Mouse (Mus musculus) fibroblast of lung, adult 2 months (primary cell): Measurements from ENCODE around the gene Tnk2.

Experiments used
- DNase-seq: peaks from one replicate; pipeline ENCODE4 v3.0.0-alpha.2; 2011; ENCODE audit warnings: low read depth

The Tnk2 gene

GRCm38 (mm10) chr16:32660095-32660494 lies 16.4 kb downstream of the Tnk2 start:
- DNase-seq: no peak

DNA sequence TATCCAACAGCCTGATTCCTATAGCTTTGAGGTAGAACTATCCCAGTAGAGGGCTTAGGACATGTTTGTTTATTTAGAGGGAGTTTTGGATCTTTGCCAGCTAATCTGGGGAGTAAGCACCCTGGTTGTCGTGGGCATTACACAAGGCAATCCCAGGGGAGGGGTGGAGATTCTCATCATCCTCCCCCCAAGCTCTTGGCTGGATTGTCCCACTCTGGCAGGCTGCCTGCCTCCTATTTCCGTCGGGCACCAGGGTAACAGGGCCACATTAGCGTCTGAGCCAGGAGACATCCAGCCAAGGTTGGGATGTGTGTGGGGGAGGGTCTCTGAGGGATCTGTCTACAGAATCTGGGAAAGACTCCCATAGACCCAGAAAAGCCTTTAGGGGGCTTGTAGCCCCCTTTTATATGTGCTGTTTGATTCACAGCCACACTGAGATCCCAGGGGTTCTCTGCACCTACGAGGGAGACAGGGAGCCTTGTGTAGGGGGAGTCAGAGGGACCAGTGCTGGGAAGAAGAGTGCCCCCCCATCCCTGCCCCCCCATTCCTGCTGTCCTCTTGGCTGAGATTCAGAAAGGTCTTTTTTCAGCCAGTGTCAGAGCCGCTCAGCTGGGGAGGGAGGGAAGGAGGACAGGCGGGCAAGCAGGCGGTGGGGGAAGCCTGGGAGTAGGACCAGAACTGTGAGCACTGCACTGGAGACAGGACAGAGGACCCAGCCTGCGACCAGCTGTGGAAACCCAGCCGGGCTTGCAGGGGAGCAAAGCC lies 17.1 kb downstream of the Tnk2 start:
- DNase-seq: no peak

DNA sequence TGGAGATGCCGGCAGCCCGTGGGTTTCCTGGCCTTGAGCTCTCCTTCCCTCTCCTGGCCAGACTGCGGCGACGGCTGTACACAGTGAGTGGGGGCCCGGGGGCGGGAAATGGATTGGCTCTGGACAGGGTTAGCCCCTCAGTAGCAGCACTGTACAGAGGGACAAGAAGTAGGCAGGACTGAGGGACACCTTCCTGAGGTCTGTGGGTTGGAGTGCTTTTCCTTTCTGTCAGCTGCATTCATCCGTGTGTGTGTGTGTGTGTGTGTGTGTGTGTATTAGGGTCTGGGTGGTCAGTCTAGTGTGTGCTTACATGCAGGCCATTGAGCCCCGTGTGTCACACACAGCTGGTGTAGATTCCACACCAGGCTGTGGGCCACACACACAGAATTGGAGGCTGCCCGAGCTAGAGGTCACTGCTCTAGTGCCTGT lies 17.8 kb downstream of the Tnk2 start:
- no peak for DNase-seq

GRCm38 (mm10) chr16:32662372-32662771 lies 18.7 kb downstream of the Tnk2 start:
- DNase-seq: no peak

DNA sequence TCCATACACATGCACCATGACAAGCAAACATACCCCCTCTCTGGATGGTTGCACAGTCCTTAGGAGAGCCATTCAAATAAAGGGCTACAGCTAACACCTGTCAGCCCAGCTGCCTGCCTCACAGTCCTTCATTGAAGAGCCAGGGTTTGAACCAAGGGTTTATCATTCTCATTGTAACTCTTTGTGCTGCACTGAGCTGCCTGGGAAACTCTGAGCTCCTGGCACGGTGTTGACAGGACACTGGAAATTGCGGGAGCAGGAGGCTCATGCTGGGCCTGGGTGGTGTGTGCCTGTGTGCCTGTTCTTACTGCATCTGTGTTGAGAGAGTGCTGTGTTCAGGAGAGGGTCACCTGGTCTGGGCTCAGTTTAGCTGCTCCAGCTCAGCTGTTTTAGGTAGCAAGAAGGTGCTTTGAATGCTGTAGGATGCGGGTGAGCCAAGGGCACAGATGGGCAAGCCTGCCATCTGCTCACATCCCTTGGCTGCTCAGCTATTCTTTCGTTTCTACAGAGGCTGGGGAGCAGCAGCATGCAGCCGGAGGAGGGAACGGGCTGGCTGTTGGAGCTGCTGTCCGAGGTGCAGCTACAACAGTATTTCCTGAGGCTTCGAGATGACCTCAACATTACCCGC lies 19.7 kb downstream of the Tnk2 start:
- no peak for DNase-seq

GRCm38 (mm10) chr16:32664211-32664610 lies 20.5 kb downstream of the Tnk2 start:
- no peak for DNase-seq

GRCm38 (mm10) chr16:32665851-32666665 lies 22.4 kb downstream of the Tnk2 start:
- no peak for DNase-seq

DNA sequence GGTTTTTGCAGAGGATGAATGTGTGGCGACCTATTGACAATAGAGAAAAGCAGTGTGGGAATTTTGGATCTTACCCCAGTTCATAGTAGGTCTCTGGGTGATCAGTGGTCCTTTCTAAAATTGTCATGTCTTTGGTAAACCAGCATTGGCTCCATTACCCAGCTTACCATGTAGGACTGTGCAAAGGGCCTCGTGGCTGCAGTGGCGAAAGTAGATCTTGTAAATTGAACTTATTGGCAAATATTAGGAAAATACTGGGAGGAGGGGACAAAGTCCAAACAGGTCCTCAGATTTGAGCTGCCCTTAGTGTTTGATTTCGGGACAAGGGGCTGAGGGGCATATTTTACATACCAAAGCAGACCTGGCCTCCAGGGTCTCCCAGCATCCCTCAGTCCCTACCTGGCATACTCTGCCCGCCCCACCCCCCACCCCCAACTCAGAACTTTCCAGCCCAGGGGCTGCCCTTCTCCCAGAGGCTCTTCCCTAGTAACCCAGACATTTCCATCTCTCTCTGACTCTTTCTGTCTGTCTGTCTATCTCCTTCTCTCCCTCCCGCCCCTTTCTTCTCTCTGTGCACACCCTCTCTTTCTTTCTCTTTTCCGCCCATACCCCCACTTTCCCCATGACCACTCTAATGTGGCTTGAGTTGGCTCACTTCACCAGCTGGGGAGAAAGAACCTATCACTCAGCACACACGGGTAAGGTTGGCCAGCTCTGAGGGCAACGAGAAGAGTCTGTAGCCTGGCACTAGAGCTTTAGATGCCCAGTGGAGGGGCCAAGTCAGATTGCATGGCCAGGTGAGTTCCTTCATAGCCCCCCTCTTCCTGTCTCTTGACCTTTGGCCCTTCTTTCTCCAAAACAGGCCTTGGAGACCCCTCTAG lies 23.2 kb downstream of the Tnk2 start:
- DNase-seq: no peak

- DNase-seq: no peak
These were observed 23.8 kb downstream of the Tnk2 start for GRCm38 (mm10) chr16:32667552-32667872.

GRCm38 (mm10) chr16:32668030-32668429 lies 24.4 kb downstream of the Tnk2 start:
- DNase-seq: no peak

GRCm38 (mm10) chr16:32668472-32668871 lies 24.8 kb downstream of the Tnk2 start:
- no peak for DNase-seq

- no peak for DNase-seq
These were observed 25.6 kb downstream of the Tnk2 start for GRCm38 (mm10) chr16:32669243-32669642.

DNA sequence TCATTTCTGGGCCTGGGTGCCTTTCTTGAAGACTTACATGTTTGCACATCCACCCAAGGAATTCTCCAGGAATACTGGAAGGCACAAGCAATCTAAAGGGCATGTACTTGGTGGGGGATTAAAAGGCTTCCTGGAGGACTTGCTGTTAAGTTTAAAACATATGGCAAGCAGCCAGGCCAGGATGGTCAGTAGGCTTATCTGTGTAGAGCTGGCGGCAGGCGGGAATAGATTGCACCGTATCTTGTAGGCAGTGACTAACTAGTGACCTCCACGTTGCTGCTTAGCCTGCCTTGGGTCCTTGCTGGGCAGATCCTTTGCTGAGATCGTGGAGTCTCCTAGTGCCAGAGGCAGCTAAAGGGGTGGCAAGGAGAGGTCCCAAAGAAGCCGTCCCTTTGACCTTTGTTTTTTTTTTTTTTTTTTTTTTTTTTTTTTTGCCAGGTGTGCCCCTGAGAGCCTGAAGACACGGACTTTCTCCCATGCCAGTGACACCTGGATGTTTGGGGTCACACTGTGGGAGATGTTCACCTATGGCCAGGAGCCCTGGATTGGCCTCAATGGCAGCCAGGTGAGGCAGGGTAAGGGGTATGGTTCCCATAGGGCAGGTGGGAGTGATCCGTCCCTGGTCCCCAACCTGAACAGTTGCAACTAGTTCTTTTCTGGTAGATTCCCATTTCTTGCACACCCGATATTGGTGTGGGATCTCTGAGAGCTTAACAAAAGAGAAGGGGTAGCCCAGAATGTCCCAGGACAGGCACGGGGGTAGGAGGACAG lies 26.9 kb downstream of the Tnk2 start:
- DNase-seq: no peak

- DNase-seq: no peak
These were observed 27.7 kb downstream of the Tnk2 start for GRCm38 (mm10) chr16:32671206-32671887.

- no peak for DNase-seq
These were observed 28.6 kb downstream of the Tnk2 start for GRCm38 (mm10) chr16:32672250-32672649.

GRCm38 (mm10) chr16:32672861-32673560 lies 29.3 kb downstream of the Tnk2 start:
- DNase-seq: no peak

DNA sequence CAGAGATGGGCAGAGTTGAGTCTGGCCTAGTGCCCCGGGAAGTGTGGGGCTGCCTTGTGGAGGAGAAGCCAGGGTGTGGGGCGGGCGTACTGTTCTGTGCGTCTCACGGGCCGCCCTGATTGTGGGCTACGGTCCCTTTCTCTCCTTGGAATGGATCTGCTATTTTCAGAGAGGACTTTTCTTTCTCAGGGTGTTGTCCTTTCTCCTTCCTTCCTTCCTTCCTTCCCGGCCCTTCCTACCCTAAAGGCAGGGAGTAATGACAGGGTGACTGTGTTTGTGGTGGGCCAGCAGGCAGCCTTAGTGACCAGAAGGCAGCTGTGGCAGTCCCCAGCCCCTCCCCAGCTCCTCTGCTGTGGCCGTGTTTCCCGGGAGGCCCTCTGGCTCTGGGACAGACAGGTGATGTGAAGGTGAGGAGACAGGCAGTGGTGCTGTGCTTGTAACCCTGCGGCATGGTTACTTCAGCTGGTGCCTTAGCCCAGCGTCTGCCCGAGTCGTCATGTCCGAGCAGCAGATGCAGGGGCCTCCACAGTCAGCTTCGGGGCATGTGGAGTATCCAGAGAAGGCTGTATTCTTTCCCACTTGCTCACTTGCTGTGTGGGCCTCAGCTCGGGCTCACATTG lies 30.6 kb downstream of the Tnk2 start:
- DNase-seq: no peak

- DNase-seq: no peak
These were observed 33.5 kb downstream of the Tnk2 start for GRCm38 (mm10) chr16:32677040-32677700.

DNA sequence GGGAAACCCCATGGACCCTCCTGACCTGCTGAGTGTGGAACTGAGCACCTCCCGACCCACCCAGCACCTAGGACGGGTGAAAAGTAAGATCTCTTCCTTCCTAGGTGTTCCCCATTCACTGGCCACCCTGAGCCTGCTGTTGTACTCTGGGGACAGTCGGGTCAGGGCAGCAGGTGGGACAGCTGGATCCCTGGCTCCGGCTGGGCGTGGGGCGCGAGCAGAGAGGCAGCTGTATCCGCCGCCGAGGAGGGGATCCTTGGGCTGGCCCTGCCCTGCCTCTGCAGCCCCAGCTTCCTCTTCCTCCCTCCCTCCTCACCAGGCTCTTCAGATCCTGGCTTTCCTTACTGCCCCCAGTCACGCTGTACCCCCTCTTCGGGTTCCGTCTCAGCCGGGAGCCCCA lies 34.2 kb downstream of the Tnk2 start:
- no peak for DNase-seq
